14 mouse cellular contexts compared by ENCODE assay signal in the genomic region with DNA sequence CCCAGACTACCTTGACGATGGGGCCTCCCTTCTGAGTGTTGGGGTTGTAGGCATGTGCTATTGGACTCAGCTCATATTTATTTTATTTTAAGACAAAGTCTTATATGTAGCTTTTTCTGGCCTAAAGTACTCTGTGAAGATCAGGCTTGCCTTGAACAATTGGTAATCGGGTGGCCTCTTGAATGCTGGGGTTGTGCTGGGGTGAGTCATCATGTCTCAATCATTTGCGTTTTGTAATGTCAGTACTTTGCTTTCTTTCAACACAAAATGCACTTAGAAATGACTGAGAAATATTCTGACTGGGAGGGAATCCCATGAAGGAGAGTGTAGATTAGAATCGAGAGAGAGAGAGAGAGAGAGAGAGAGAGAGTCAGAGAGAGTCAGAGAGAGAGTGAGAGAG.
"Had no signal": no experiment of that assay in that cellular context is flagged by ENCODE, and none has a peak within 500 bp of the region (broad histone marks: within the 10 kb centered on the region; RNA-seq: fewer than 3 reads in every experiment).

No protein-coding gene starts in this region.

- H3K27ac ChIP-seq: kidney, postnatal 0 days; layer of hippocampus, adult 2 months; limb, embryonic 15.5 days; liver, embryonic 12.5 days; midbrain, embryonic 10.5 days; neural tube, embryonic 15.5 days; stomach, postnatal 0 days had no signal

- H3K27me3 ChIP-seq: limb, embryonic 15.5 days; liver, embryonic 12.5 days; neural tube, embryonic 15.5 days had no signal

- H3K4me2 ChIP-seq: limb, embryonic 15.5 days; liver, embryonic 12.5 days; lung, embryonic 14.5 days; neural tube, embryonic 15.5 days had no signal

- ATAC-seq: liver, embryonic 12.5 days had no signal

- H3K4me3 ChIP-seq: layer of hippocampus, adult 2 months; limb, embryonic 15.5 days; liver, embryonic 12.5 days; midbrain, embryonic 10.5 days; myocyte; neural tube, embryonic 15.5 days had no signal

- DNase-seq: kidney, postnatal 36 days; layer of hippocampus, postnatal 36 days; lung, embryonic 14.5 days; lung, postnatal 14 days; midbrain, embryonic 14.5 days; right cerebral cortex, adult 18-20 months had no signal

- H3K9me3 ChIP-seq: limb, embryonic 15.5 days; liver, embryonic 12.5 days; midbrain, embryonic 10.5 days; neural tube, embryonic 15.5 days had no signal

- H3K9ac ChIP-seq: limb, embryonic 15.5 days; liver, embryonic 12.5 days; lung, embryonic 14.5 days; neural tube, embryonic 15.5 days had no signal

- H3K4me1 ChIP-seq: limb, embryonic 15.5 days; liver, embryonic 12.5 days had no signal
